In genomic region chr13:4666375-4667140, GRCm38 (mm10) we compare ENCODE assay signal across 9 mouse cellular contexts. TPM values are rescaled to one million over a fixed set of nuclear protein-coding genes. Genes with fewer than 3 reads are reported as not detected.
DNase-seq lines count a peak whose midpoint lies in the region; ATAC-seq and TF ChIP-seq lines count a peak whose summit lies in the region.
"Had no signal": no experiment of that assay in that cellular context is flagged by ENCODE, and none has a peak within 500 bp of the region (broad histone marks: within the 10 kb centered on the region; RNA-seq: fewer than 3 reads in every experiment).

No protein-coding gene starts in this region.

- in situ Hi-C loops in CH12.LX (cut with MboI; ENCODE audit: low pct_ligation_motif_present, low pct_unique_long_range_greater_than_20kb, low sequenced_read_pairs) = loop anchor here (10.0 kb wide), 1 partner anchor 1808 kb away; no protein-coding TSS in a partner anchor

- no peak overlapping the region for H3K9ac ChIP-seq in CH12.LX (ENCODE audit: insufficient read depth, low read depth)
- H3K9ac ChIP-seq: liver, embryonic 13.5 days had no signal

- dilution Hi-C loops in CH12.LX (cut with MboI; ENCODE audit: extremely low pct_ligation_motif_present, extremely low pct_unique_long_range_greater_than_20kb, low sequenced_read_pairs) = no loop called here

- TF ChIP-seq EP300 in CH12.LX (IDR thresholded peaks at IDR 0.05; ENCODE audit: low read length) = no peak

- H3K9me3 ChIP-seq in CH12.LX (replicated peaks; ENCODE audit: low read length) = no peaks in the 10 kb centered on the region
- H3K9me3 ChIP-seq: liver, embryonic 13.5 days had no signal

- ATAC-seq in cerebellum, adult (ENCODE audit: insufficient number of reproducible peaks, low FRiP score, low TSS enrichment) = no peak

- H3K79me2 ChIP-seq in CH12.LX (replicated peaks; ENCODE audit: control insufficient read depth, extremely low read depth, insufficient read depth, poor library complexity, severe bottlenecking) = no peaks in the 10 kb centered on the region

- 18% methylated on average over 11 of the region's 11 CpGs for WGBS in cerebellum, adult 2 months

- no peak overlapping the region for H3K4me3 ChIP-seq in cerebellum, adult 2 months (replicated peaks; ENCODE audit: insufficient read depth, low read depth, low read length)
- no peak overlapping the region for H3K4me3 ChIP-seq in CH12.LX (replicated peaks in 1 of 3; ENCODE audit: low read depth in 2 of 3, low read length in 2 of 3, poor library complexity in 1 of 3)
- H3K4me3 ChIP-seq: liver, embryonic 13.5 days had no signal

- H3K4me1 ChIP-seq in cerebellum, adult 2 months (ENCODE audit: control insufficient read depth, insufficient read depth, low read length) = no peaks in the 10 kb centered on the region
- H3K4me1 ChIP-seq in CH12.LX (ENCODE audit: control insufficient read depth in 1 of 2, insufficient read depth in 2 of 2) = no peaks in the 10 kb centered on the region
- H3K4me1 ChIP-seq: liver, embryonic 13.5 days had no signal

- H3K36me3 ChIP-seq in CH12.LX (replicated peaks in 1 of 2; ENCODE audit: control insufficient read depth in 1 of 2, insufficient read depth in 1 of 2, low read length in 1 of 2) = no peaks in the 10 kb centered on the region
- H3K36me3 ChIP-seq: liver, embryonic 13.5 days had no signal

- no peak overlapping the region for H3K27ac ChIP-seq in cerebellum, adult 2 months (ENCODE audit: insufficient read depth, low read length)
- H3K27ac ChIP-seq in CH12.LX (ENCODE audit: insufficient read depth, low read depth) = no peak overlapping the region
- H3K27ac ChIP-seq: liver, embryonic 13.5 days had no signal

- peak; percentile 20 to 21 for DNase-seq in cerebellum, adult 2 months
- DNase-seq in CH12.LX (ENCODE audit: extremely low read depth) = peak; percentile 60
- peak; percentile 4 for DNase-seq in c-Kit-positive CD71-positive TER-119-positive erythroid progenitor cells, embryonic 14.5 days (ENCODE audit: low spot score)
- DNase-seq in frontal cortex, postnatal 10 days (ENCODE audit: low spot score in 2 of 2) = peak; percentile 11 to 39
- DNase-seq in kidney, postnatal 4 days = peak; percentile 67 to 70
- DNase-seq in lung, postnatal 36 days = peak; percentile 62
- peak; percentile 21 to 37 for DNase-seq in right cerebral cortex, postnatal 36 days (ENCODE audit: low spot score in 2 of 2)
- DNase-seq: liver, embryonic 13.5 days had no signal

- TF ChIP-seq RAD21 in CH12.LX (IDR thresholded peaks at IDR 0.05; ENCODE audit: low read depth, low read length) = peak; percentile 86

- TF ChIP-seq CTCF in cerebellum, adult 2 months (IDR thresholded peaks at IDR 0.05; ENCODE audit: borderline replicate concordance, insufficient read depth, low read depth, low read length) = peak; percentile 29; the same call in 1 of the 2 replicates
- TF ChIP-seq CTCF in CH12.LX (conservative IDR thresholded peaks at IDR 0.05 in 1 of 2, IDR thresholded peaks at IDR 0.05 in 1 of 2; ENCODE audit: low read depth in 2 of 2, low read length in 2 of 2) = peak; percentile 52 to 78; a peak in 3 of 4 replicates

- H3K4me2 ChIP-seq in CH12.LX (ENCODE audit: insufficient read depth, low read depth, poor library complexity, severe bottlenecking) = peak overlapping the region; percentile 44; the same call in 1 of the 2 replicates
- H3K4me2 ChIP-seq: liver, embryonic 13.5 days had no signal

- no peak for TF ChIP-seq POLR2A in cerebellum, adult 2 months (IDR thresholded peaks at IDR 0.05; ENCODE audit: borderline replicate concordance, insufficient read depth, low read length)
- no peak for TF ChIP-seq POLR2A in CH12.LX (IDR thresholded peaks at IDR 0.05; ENCODE audit: low read depth, low read length)

- H3K27me3 ChIP-seq in cerebellum, adult 2 months (ENCODE audit: control insufficient read depth, insufficient read depth, low read length) = no peaks in the 10 kb centered on the region
- H3K27me3 ChIP-seq in CH12.LX (replicated peaks) = no peaks in the 10 kb centered on the region
- H3K27me3 ChIP-seq: liver, embryonic 13.5 days had no signal

TF ChIP-seq in CH12.LX, 34 proteins besides CTCF, POLR2A, EP300 and RAD21:
- no peak for TF ChIP-seq ZNF384 (IDR thresholded peaks at IDR 0.05; ENCODE audit: low read depth, low read length)
- peak; percentile 77 for TF ChIP-seq SMC3 (IDR thresholded peaks at IDR 0.05; ENCODE audit: low read depth, low read length)

RNA-seq across cellular contexts. Expression of gene Akr1e1, which starts 57.6 kb away (rescaled TPM):
- polyA plus RNA-seq in cerebellum, adult 2 months (2012; rRNA removed) = 21.1 and 25.3 TPM in 2 replicates
- total RNA-seq in CH12.LX (2012; rRNA removed) (29.3 and 30.4 TPM in 2 replicates), CH12.LX (2014; rRNA removed) (29.7 and 34.7 TPM in 2 replicates)
- 36.6 and 58.3 TPM in 2 replicates for polyA plus RNA-seq in CH12.LX (2012; ENCODE audit: insufficient read length, low read depth)

Comparison
In these comparisons a context has a peak if more than half of its experiments do, and no peak if none do; other contexts are left out.
1. DNase-seq: peak in every context shown above with its lines; median percentile 68 in kidney, postnatal 4 days; 62 in lung, postnatal 36 days; 60 in CH12.LX; 29 in right cerebral cortex, postnatal 36 days; 25 in frontal cortex, postnatal 10 days; 20 in cerebellum, adult 2 months; 4 in c-Kit-positive CD71-positive TER-119-positive erythroid progenitor cells, embryonic 14.5 days.